Mouse (Mus musculus) MEL (cell line): ENCODE data around the gene Cd8a. TPM values are rescaled to one million over a fixed set of nuclear protein-coding genes. Genes with fewer than 3 reads are reported as not detected.

Experiments used
- DNase-seq: peaks from one replicate; pipeline ENCODE4 v3.0.0; 2011; ENCODE audit warnings: low read depth, low spot score
- H3K27ac ChIP-seq: 2 replicates; pipeline ENCODE4 v1.5.1; 2012; ENCODE audit warnings: low read depth, mild to moderate bottlenecking, control low read depth, low read length, moderate library complexity; ENCODE audit not compliant: control insufficient read depth
- H3K27me3 ChIP-seq, 2 experiments: fragments of 150-350 bp in 1 of 2; sonication (generic) in 1 of 2; 2 replicates each; pipeline ENCODE4 v1.6.1; 2012; ENCODE audit warnings: low read length in 2 of 2, mild to moderate bottlenecking in 2 of 2, improper control_type of control experiment in 1 of 2, moderate library complexity in 1 of 2; ENCODE audit not compliant: insufficient read depth in 2 of 2, control insufficient read depth in 1 of 2
- H3K36me3 ChIP-seq, 2 experiments: 2 replicates each; pipeline ENCODE4 v1.6.1; 2012 to 2014; ENCODE audit warnings: low read length in 2 of 2, improper control_type of control experiment in 1 of 2, inconsistent platforms in 1 of 2, mild to moderate bottlenecking in 1 of 2; ENCODE audit not compliant: insufficient read depth in 2 of 2, control insufficient read depth in 1 of 2
- H3K4me1 ChIP-seq, 2 experiments: fragments of 150-350 bp in 1 of 2; sonication (generic) in 1 of 2; 2 replicates each; pipeline ENCODE4 v1.6.1; 2012; ENCODE audit warnings: low read length in 2 of 2, improper control_type of control experiment in 1 of 2, mild to moderate bottlenecking in 1 of 2; ENCODE audit not compliant: insufficient read depth in 2 of 2, control insufficient read depth in 1 of 2
- H3K4me3 ChIP-seq, 2 experiments: fragments of 150-350 bp in 1 of 2; sonication (generic) in 1 of 2; 2 replicates each; pipeline ENCODE4 v1.5.1; 2012; ENCODE audit warnings: low read depth in 2 of 2, low read length in 2 of 2, mild to moderate bottlenecking in 2 of 2, moderate library complexity in 2 of 2, control low read depth in 1 of 2, improper control_type of control experiment in 1 of 2; ENCODE audit not compliant: control insufficient read depth in 1 of 2, insufficient read depth in 1 of 2
- H3K79me2 ChIP-seq: 2 replicates; pipeline ENCODE4 v1.6.1; 2012; ENCODE audit warnings: mild to moderate bottlenecking, low read length, moderate library complexity; ENCODE audit not compliant: control insufficient read depth, poor library complexity, insufficient read depth
- H3K9ac ChIP-seq: 2 replicates; pipeline ENCODE4 v1.6.1; 2012; ENCODE audit warnings: low read depth, mild to moderate bottlenecking, control low read depth, low read length, moderate library complexity; ENCODE audit not compliant: control insufficient read depth, poor library complexity, severe bottlenecking
- H3K9me3 ChIP-seq: fragments of 150-350 bp; sonication (generic); replicated peaks from 2 replicates; pipeline ENCODE4 v1.6.1; 2012; ENCODE audit warnings: mild to moderate bottlenecking, low read length, improper control_type of control experiment, moderate library complexity; ENCODE audit not compliant: insufficient read depth
- CTCF ChIP-seq, 3 experiments: IDR thresholded peaks in 2 of 3; conservative IDR thresholded peaks in 1 of 3; 2 replicates each; pipeline ENCODE4 v1.5.1; 2011 to 2012; ENCODE audit warnings: low read length in 3 of 3, low read depth in 2 of 3, mild to moderate bottlenecking in 2 of 3, improper control_type of control experiment in 1 of 3, inconsistent platforms in 1 of 3, mixed read lengths in 1 of 3, moderate library complexity in 1 of 3; ENCODE audit not compliant: control insufficient read depth in 1 of 3, insufficient read depth in 1 of 3, poor library complexity in 1 of 3, severe bottlenecking in 1 of 3
- ELF1 ChIP-seq: IDR thresholded peaks from 2 replicates; pipeline ENCODE4 v1.6.1; 2014; ENCODE audit warnings: low read depth, mild to moderate bottlenecking, inconsistent platforms, low read length, improper control_type of control experiment, moderate library complexity
- EP300 ChIP-seq, 2 experiments: IDR thresholded peaks; 2 replicates each; pipeline ENCODE4 v1.6.1; 2011; ENCODE audit warnings: improper control_type of control experiment in 2 of 2, low read length in 2 of 2, low read depth in 1 of 2, mild to moderate bottlenecking in 1 of 2
- JUND ChIP-seq: IDR thresholded peaks from 2 replicates; pipeline ENCODE4 v1.6.1; 2011; ENCODE audit warnings: low read depth, mild to moderate bottlenecking, improper control_type of control experiment, low read length
- KAT2A ChIP-seq: conservative IDR thresholded peaks from 2 replicates; pipeline ENCODE4 v1.6.1; 2012; ENCODE audit warnings: low read depth, low read length, improper control_type of control experiment, inconsistent platforms
- MAZ ChIP-seq: IDR thresholded peaks from 2 replicates; pipeline ENCODE4 v1.6.1; 2012; ENCODE audit warnings: low read depth, mild to moderate bottlenecking, inconsistent platforms, low read length, improper control_type of control experiment
- MEF2A ChIP-seq: IDR thresholded peaks from 2 replicates; pipeline ENCODE4 v1.6.1; 2014; ENCODE audit warnings: low read depth, mild to moderate bottlenecking, inconsistent platforms, low read length, improper control_type of control experiment; ENCODE audit not compliant: poor library complexity, insufficient replicate concordance, severe bottlenecking; ENCODE audit errors: extremely low read depth
- MYC ChIP-seq: IDR thresholded peaks from 2 replicates; pipeline ENCODE4 v1.6.1; 2011; ENCODE audit warnings: low read depth, mild to moderate bottlenecking, low read length, improper control_type of control experiment, moderate library complexity
- NRF1 ChIP-seq: IDR thresholded peaks from 2 replicates; pipeline ENCODE4 v1.6.1; 2014; ENCODE audit warnings: low read depth, mild to moderate bottlenecking, inconsistent platforms, low read length, improper control_type of control experiment, moderate library complexity; ENCODE audit not compliant: poor library complexity, insufficient read depth, severe bottlenecking
- RAD21 ChIP-seq: IDR thresholded peaks from 2 replicates; pipeline ENCODE4 v1.6.1; 2011; ENCODE audit warnings: mild to moderate bottlenecking, low read depth, low read length, improper control_type of control experiment
- RCOR1 ChIP-seq: IDR thresholded peaks from 2 replicates; pipeline ENCODE4 v1.6.1; 2012; ENCODE audit warnings: low read depth, mild to moderate bottlenecking, inconsistent platforms, low read length, improper control_type of control experiment
- SMC3 ChIP-seq: IDR thresholded peaks from 2 replicates; pipeline ENCODE4 v1.6.1; 2011; ENCODE audit warnings: low read depth, low read length, improper control_type of control experiment
- TBP ChIP-seq: IDR thresholded peaks from 2 replicates; pipeline ENCODE4 v1.8.0; 2011; ENCODE audit warnings: low read depth, low read length, improper control_type of control experiment
- TCF12 ChIP-seq: IDR thresholded peaks from 2 replicates; pipeline ENCODE4 v1.6.1; 2014; ENCODE audit warnings: low read depth, mild to moderate bottlenecking, inconsistent platforms, low read length, improper control_type of control experiment, moderate library complexity
- USF2 ChIP-seq, 2 experiments: IDR thresholded peaks; 2 replicates each; pipeline ENCODE4 v1.6.1; 2011 to 2012; ENCODE audit warnings: improper control_type of control experiment in 2 of 2, low read length in 2 of 2, borderline replicate concordance in 1 of 2, inconsistent platforms in 1 of 2, low read depth in 1 of 2, mild to moderate bottlenecking in 1 of 2; ENCODE audit not compliant: insufficient read depth in 1 of 2
- ZNF384 ChIP-seq: IDR thresholded peaks from 2 replicates; pipeline ENCODE4 v1.6.1; 2012; ENCODE audit warnings: low read depth, mild to moderate bottlenecking, inconsistent platforms, low read length, improper control_type of control experiment
- polyA plus RNA-seq, 2 experiments: library from polyadenylated mRNA; stranded (reverse) in 1 of 2; unstranded in 1 of 2; fragments of >175 nt in 1 of 2; fragments of >200 nt in 1 of 2; gene quantifications; 2 replicates each; pipeline versions ENCODE4 v1.2.1 to v1.2.4; 2012; ENCODE audit warnings: low replicate concordance in 2 of 2, low read depth in 1 of 2; ENCODE audit not compliant: insufficient read length in 2 of 2, insufficient read depth in 1 of 2, missing spikeins in 1 of 2
- total RNA-seq: library from RNA; depleted of rRNA; stranded (reverse); fragments of 300-350 nt; gene quantifications from 2 replicates; pipeline ENCODE4 v1.2.3, GENCODE M21; 2012

Cd8a gene
- total and polyA plus RNA-seq, 3 experiments = not detected

DNA sequence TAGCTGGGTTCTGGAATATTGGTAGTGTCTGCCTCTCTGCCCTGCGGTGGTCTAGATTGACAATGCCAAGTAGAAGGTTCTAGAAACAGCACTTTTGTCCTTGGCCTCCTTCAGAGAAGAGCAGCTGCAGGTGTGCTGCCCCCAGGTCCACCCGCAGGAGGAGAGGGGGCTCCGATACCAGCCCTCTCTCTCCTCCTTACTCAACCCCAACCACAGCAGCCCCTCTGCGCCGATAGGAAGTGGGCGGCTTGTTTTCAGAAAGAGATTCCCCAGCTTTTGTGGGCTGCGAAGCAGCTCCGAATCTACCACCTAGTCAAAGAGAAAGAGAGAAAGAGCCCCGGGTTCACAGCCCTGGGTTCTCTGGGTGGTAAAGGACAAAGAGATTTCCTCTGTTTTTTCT lies 32.0 kb upstream of the Cd8a start:
- Histone ChIP-seq H3K79me2 (no peaks in the 10 kb centered on the region), H3K4me1 (no peaks in the 10 kb centered on the region), H3K27me3 (peaks cover 0 to 1% of the 10 kb centered on the region in 2 experiments; a peak in 1 of 4 replicates), H3K36me3 (no peaks in the 10 kb centered on the region), H3K9me3 (no peaks in the 10 kb centered on the region), H3K4me3 (no peak overlapping the region), H3K9ac (no peak overlapping the region), H3K27ac (no peak overlapping the region)
- DNase-seq = no peak
- no peak for TF ChIP-seq USF2 (IDR thresholded peaks at IDR 0.05; ENCODE audit: borderline replicate concordance in 1 of 2, insufficient read depth in 1 of 2, low read depth in 1 of 2, low read length in 2 of 2)
- TF ChIP-seq MYC = no peak
- no peak for TF ChIP-seq ELF1
- TF ChIP-seq MEF2A = no peak
- no peak for TF ChIP-seq ZNF384
- TF ChIP-seq TBP = no peak

DNA sequence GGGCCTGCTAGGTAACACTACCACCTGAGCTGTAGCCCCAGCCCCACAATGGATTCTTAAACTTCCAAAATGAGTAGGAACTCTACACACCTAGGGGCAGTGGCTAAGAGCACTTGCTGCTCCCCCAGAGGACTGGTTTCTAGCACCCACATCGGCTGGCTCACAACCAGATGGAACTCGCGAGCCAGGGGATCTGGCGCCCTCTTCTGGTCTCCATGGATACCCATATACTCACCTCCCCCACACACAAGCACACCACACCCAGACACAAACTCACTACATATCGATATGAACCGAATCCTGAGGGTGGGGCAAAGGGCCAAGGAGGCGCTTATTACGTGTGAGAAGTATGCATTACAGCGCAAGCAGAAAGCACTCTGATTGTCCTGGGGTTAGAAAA lies 25.2 kb upstream of the Cd8a start:
- TF ChIP-seq JUND (no peak), SMC3 (peak; percentile 33), RAD21 (peak; percentile 10), USF2 (IDR thresholded peaks at IDR 0.05; ENCODE audit: borderline replicate concordance in 1 of 2, insufficient read depth in 1 of 2, low read depth in 1 of 2, low read length in 2 of 2) (no peak), CTCF (IDR thresholded peaks at IDR 0.05 in 2 of 3, conservative IDR thresholded peaks at IDR 0.05 in 1 of 3; ENCODE audit: control insufficient read depth in 1 of 3, insufficient read depth in 1 of 3, low read depth in 2 of 3, low read length in 3 of 3, poor library complexity in 1 of 3, severe bottlenecking in 1 of 3) (peak in 2 of 3 experiments; percentile 34 to 38; a peak in 4 of 6 replicates)
- Histone ChIP-seq H3K4me1 (no peaks in the 10 kb centered on the region), H3K9me3 (no peaks in the 10 kb centered on the region), H3K79me2 (no peaks in the 10 kb centered on the region), H3K36me3 (no peaks in the 10 kb centered on the region), H3K27me3 (peaks cover 0 to 1% of the 10 kb centered on the region in 2 experiments; a peak in 1 of 4 replicates), H3K9ac (no peak overlapping the region), H3K27ac (no peak overlapping the region), H3K4me3 (no peak overlapping the region)
- peak; percentile 19 for DNase-seq

DNA sequence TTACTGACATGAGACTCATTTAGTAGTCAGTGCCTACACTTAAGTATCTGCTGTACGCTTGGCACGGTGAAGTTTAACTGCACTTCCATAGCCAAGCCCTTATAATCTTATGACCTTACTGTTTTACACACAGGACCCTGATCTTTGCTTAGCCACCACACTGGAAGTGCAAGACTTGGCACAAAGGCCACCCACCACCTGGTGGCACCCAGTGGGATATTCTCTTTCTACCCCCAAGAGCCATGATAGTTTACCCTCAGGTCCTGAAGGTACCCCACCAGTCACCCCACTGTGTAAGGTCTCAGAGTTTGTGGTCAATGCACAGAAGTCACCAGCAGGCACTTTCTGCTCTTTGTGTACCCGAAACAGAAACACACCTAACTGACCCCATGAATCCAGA lies 22.0 kb upstream of the Cd8a start:
- Histone ChIP-seq H3K36me3 (no peaks in the 10 kb centered on the region), H3K9ac (no peak overlapping the region), H3K4me1 (no peaks in the 10 kb centered on the region), H3K27ac (no peak overlapping the region), H3K27me3 (peaks cover 4 to 6% of the 10 kb centered on the region in 2 experiments; a peak in 3 of 4 replicates), H3K79me2 (no peaks in the 10 kb centered on the region), H3K4me3 (no peak overlapping the region), H3K9me3 (no peaks in the 10 kb centered on the region)
- TF ChIP-seq USF2 (IDR thresholded peaks at IDR 0.05; ENCODE audit: borderline replicate concordance in 1 of 2, insufficient read depth in 1 of 2, low read depth in 1 of 2, low read length in 2 of 2) = no peak
- no peak for TF ChIP-seq RCOR1
- TF ChIP-seq TCF12 = no peak
- no peak for TF ChIP-seq MAZ
- no peak for TF ChIP-seq KAT2A
- no peak for TF ChIP-seq EP300 (IDR thresholded peaks at IDR 0.05; ENCODE audit: low read depth in 1 of 2, low read length in 2 of 2)
- no peak for TF ChIP-seq NRF1
- DNase-seq = no peak
